Mouse (Mus musculus): ENCODE results near the gene Tmem18.

GRCm38 (mm10) chr12:30599997-30600396 is 15.8 kb downstream of the Tmem18 start:
- no peak for TF ChIP-seq CTCF (IDR thresholded peaks at IDR 0.05; ENCODE audit: extremely low read depth, insufficient read depth, insufficient read length, insufficient replicate concordance)
- TF ChIP-seq POLR2A (IDR thresholded peaks at IDR 0.05; ENCODE audit: low read depth, low read length) = no peak
